Mouse (Mus musculus) heart, postnatal 0 days (tissue): ENCODE measurements around the gene Pgm5.

ENCODE experiments used
- CTCF ChIP-seq: IDR thresholded peaks from 2 replicates; pipeline ENCODE4 v1.5.1; 2016; ENCODE audit warnings: antibody characterized with exemption, control low read depth, low read depth
- EP300 ChIP-seq: IDR thresholded peaks from 2 replicates; pipeline ENCODE4 v1.6.1; 2016; ENCODE audit warnings: antibody characterized with exemption, low read depth

DNA sequence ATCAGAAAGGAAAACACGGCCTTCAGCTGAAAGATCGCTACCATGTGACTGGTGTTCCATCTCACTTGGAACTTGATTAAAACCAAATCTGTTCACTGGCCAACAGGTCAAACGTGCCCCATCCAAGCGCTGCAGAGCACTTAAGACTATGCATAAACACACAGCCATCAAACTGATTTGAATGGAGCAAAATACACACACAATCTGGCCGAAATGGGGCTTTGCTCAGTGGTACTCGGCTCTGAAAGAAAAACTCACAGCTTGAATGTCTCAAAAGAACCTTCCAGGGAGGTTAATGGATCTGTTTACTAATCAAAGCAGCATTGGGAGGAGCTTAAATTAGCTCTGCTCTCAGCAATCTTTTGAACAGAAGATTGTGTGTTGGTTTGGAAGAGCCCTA lies 81.7 kb downstream of the Pgm5 start:
- TF ChIP-seq CTCF (no peak), EP300 (no peak)
